Comparison of ENCODE assay signal across 9 mouse cellular contexts in genomic region chr9:96818128-96818821, GRCm38 (mm10).
DNase-seq lines count a peak whose midpoint lies in the region; ATAC-seq and TF ChIP-seq lines count a peak whose summit lies in the region.
"Had no signal": no experiment of that assay in that cellular context is flagged by ENCODE, and none has a peak within 500 bp of the region (broad histone marks: within the 10 kb centered on the region; RNA-seq: fewer than 3 reads in every experiment).

No protein-coding gene starts in this region.

- 38% methylated on average over 7 of the region's 7 CpGs for WGBS in lung, adult 2 months
- WGBS in neural tube, embryonic 14.5 days = 33% methylated on average over 7 of the region's 7 CpGs

- no peak for TF ChIP-seq EP300 in ES-Bruce4 (IDR thresholded peaks at IDR 0.05; ENCODE audit: insufficient read depth, low read depth, low read length)

- H3K4me1 ChIP-seq in ES-Bruce4 (ENCODE audit: control insufficient read depth, insufficient read depth, low read length) = no peaks in the 10 kb centered on the region
- no peaks in the 10 kb centered on the region; the same call in 1 of the 2 replicates for H3K4me1 ChIP-seq in lung, adult 2 months (ENCODE audit: control insufficient read depth, insufficient read depth, low read length)
- H3K4me1 ChIP-seq in neural tube, embryonic 14.5 days (ENCODE audit: control insufficient read depth, insufficient read depth, low read length) = no peaks in the 10 kb centered on the region
- H3K4me1 ChIP-seq: heart, embryonic 15.5 days had no signal

- ATAC-seq in neural tube, embryonic 14.5 days (ENCODE audit: low read depth) = peak; percentile 65; the same call in 1 of the 2 replicates

- no peak overlapping the region for H3K9ac ChIP-seq in ES-Bruce4 (ENCODE audit: low read depth, poor library complexity, severe bottlenecking)
- no peak overlapping the region for H3K9ac ChIP-seq in neural tube, embryonic 14.5 days (replicated peaks; ENCODE audit: low read depth, low read length)
- H3K9ac ChIP-seq: heart, embryonic 15.5 days had no signal

- H3K9me3 ChIP-seq in ES-Bruce4 (replicated peaks; ENCODE audit: control insufficient read depth, insufficient read depth, low read length, poor library complexity, severe bottlenecking) = no peaks in the 10 kb centered on the region
- H3K9me3 ChIP-seq in neural tube, embryonic 14.5 days (ENCODE audit: control insufficient read depth, low read length) = no peaks in the 10 kb centered on the region
- H3K9me3 ChIP-seq: heart, embryonic 15.5 days had no signal

- H3K4me3 ChIP-seq in ES-Bruce4 (ENCODE audit: low read depth, low read length) = no peak overlapping the region
- H3K4me3 ChIP-seq in lung, adult 2 months (replicated peaks; ENCODE audit: extremely low read depth, low read depth, low read length) = no peak overlapping the region
- no peak overlapping the region for H3K4me3 ChIP-seq in neural tube, embryonic 14.5 days (ENCODE audit: low read depth, low read length)
- H3K4me3 ChIP-seq: heart, embryonic 15.5 days had no signal

- TF ChIP-seq CTCF in ES-Bruce4 (IDR thresholded peaks at IDR 0.05; ENCODE audit: low read depth, low read length) = peak; percentile 33
- 0 out of 2 replicates have a peak, but pooled peaks have one; percentile 21 for TF ChIP-seq CTCF in lung, adult 2 months (IDR thresholded peaks at IDR 0.05; ENCODE audit: insufficient read depth, low read length)

- no peak overlapping the region for H3K4me2 ChIP-seq in neural tube, embryonic 14.5 days (ENCODE audit: low read depth, low read length)
- H3K4me2 ChIP-seq: heart, embryonic 15.5 days had no signal

- TF ChIP-seq POLR2A in ES-Bruce4 (IDR thresholded peaks at IDR 0.05; ENCODE audit: insufficient read depth, low read length) = no peak
- TF ChIP-seq POLR2A in lung, adult 2 months (IDR thresholded peaks at IDR 0.05; ENCODE audit: borderline replicate concordance, extremely low read depth, low read depth, low read length) = no peak

- DNase-seq in 416B (ENCODE audit: low read depth) = peak; percentile 91
- peak; percentile 86 for DNase-seq in cerebellum, adult 9-10 months
- peak; percentile 50 to 81 for DNase-seq in frontal cortex, postnatal 36 days (ENCODE audit: low spot score in 2 of 2)
- peak; percentile 49 for DNase-seq in kidney, adult 18-20 months
- DNase-seq in lung, adult 2 months = peak; percentile 31
- no peak for DNase-seq in right cerebral cortex, postnatal 36 days (ENCODE audit: low spot score in 2 of 2)

- H3K27ac ChIP-seq in ES-Bruce4 (ENCODE audit: insufficient read depth, low read length) = no peak overlapping the region
- no peak overlapping the region for H3K27ac ChIP-seq in neural tube, embryonic 14.5 days (ENCODE audit: low read depth, low read length)
- H3K27ac ChIP-seq: heart, embryonic 15.5 days had no signal

- no peaks in the 10 kb centered on the region for H3K36me3 ChIP-seq in ES-Bruce4 (ENCODE audit: control insufficient read depth, insufficient read depth, low read length, poor library complexity, severe bottlenecking)
- H3K36me3 ChIP-seq in neural tube, embryonic 14.5 days (ENCODE audit: control insufficient read depth, insufficient read depth, low read length) = no peaks in the 10 kb centered on the region
- H3K36me3 ChIP-seq: heart, embryonic 15.5 days had no signal

- no peaks in the 10 kb centered on the region for H3K27me3 ChIP-seq in ES-Bruce4 (ENCODE audit: control insufficient read depth, insufficient read depth, low read length, poor library complexity, severe bottlenecking)
- no peaks in the 10 kb centered on the region for H3K27me3 ChIP-seq in neural tube, embryonic 14.5 days (ENCODE audit: control insufficient read depth, insufficient read depth, low read length)
- H3K27me3 ChIP-seq: heart, embryonic 15.5 days had no signal

Comparison
In these comparisons a context has a peak if more than half of its experiments do, and no peak if none do; other contexts are left out.
1. DNase-seq: peak in 416B (single experiment), cerebellum, adult 9-10 months (single experiment), frontal cortex, postnatal 36 days (2 of 2), kidney, adult 18-20 months (single experiment) and lung, adult 2 months (single experiment); none in right cerebral cortex, postnatal 36 days (0 of 2).